In the genomic region with DNA sequence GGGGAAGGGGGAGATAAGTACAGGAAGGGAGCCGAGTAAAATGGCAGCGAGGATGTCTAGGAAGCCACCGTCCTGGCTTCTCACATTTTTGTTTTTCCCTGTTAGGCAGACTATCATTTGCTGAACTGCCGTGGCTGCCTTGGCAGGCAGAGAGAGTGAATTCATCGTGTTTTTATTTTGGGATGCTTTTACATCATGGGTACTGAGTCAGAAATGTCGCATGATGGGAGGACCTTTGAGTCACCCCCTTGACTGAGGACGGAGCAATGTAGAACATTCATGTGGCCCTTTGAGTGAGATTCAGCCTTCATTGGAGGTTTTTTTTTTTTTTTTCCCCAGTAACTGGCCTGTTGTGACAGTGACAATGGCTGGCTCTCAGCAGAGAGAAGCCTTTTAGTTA, we compare ENCODE assay signal across 34 mouse cellular contexts.
DNase-seq lines count a peak whose midpoint lies in the region; ATAC-seq and TF ChIP-seq lines count a peak whose summit lies in the region.
"Had no signal": no experiment of that assay in that cellular context is flagged by ENCODE, and none has a peak within 500 bp of the region (broad histone marks: within the 10 kb centered on the region; RNA-seq: fewer than 3 reads in every experiment).

No protein-coding gene starts in this region.

- H3K27me3 ChIP-seq in heart, adult 2 months (ENCODE audit: control insufficient read depth, insufficient read depth, low read length): no peaks in the 10 kb centered on the region
- no peaks in the 10 kb centered on the region for H3K27me3 ChIP-seq in midbrain, embryonic 15.5 days (replicated peaks)
- H3K27me3 ChIP-seq: embryonic facial prominence, embryonic 13.5 days; heart, embryonic 12.5 days; kidney, embryonic 15.5 days; limb, embryonic 15.5 days; liver, embryonic 13.5 days; megakaryocyte, embryonic 14.5 days; neural tube, embryonic 13.5 days had no signal

- H3K4me2 ChIP-seq in midbrain, embryonic 15.5 days: no peak overlapping the region
- H3K4me2 ChIP-seq: embryonic facial prominence, embryonic 13.5 days; heart, embryonic 12.5 days; hindbrain, embryonic 14.5 days; kidney, embryonic 15.5 days; limb, embryonic 15.5 days; liver, embryonic 13.5 days; midbrain, embryonic 12.5 days; neural tube, embryonic 13.5 days had no signal

- TF ChIP-seq EP300 in heart, adult 2 months (IDR thresholded peaks at IDR 0.05; ENCODE audit: insufficient read depth, low read depth, low read length): no peak

- no peaks in the 10 kb centered on the region; the same call in 1 of the 2 replicates for H3K4me1 ChIP-seq in heart, adult 2 months (ENCODE audit: control insufficient read depth, insufficient read depth, low read length)
- no peaks in the 10 kb centered on the region for H3K4me1 ChIP-seq in midbrain, embryonic 15.5 days
- H3K4me1 ChIP-seq: liver, embryonic 13.5 days had no signal

- H3K27ac ChIP-seq in heart, adult 2 months: no peak overlapping the region
- no peak overlapping the region for H3K27ac ChIP-seq in midbrain, embryonic 15.5 days
- H3K27ac ChIP-seq: embryonic facial prominence, embryonic 13.5 days; forebrain, embryonic 10.5 days; hindbrain, embryonic 14.5 days; kidney, embryonic 15.5 days; limb, embryonic 10.5 days; limb, embryonic 15.5 days; liver, embryonic 13.5 days; midbrain, embryonic 12.5 days; neural tube, embryonic 13.5 days had no signal

- no peak overlapping the region for H3K9ac ChIP-seq in heart, adult 2 months (ENCODE audit: low read depth, low read length)
- no peak overlapping the region for H3K9ac ChIP-seq in midbrain, embryonic 15.5 days
- H3K9ac ChIP-seq: embryonic facial prominence, embryonic 13.5 days; heart, embryonic 12.5 days; hindbrain, embryonic 14.5 days; kidney, embryonic 15.5 days; limb, embryonic 15.5 days; liver, embryonic 13.5 days; midbrain, embryonic 12.5 days; neural tube, embryonic 13.5 days had no signal

- TF ChIP-seq POLR2A in heart, adult 2 months (IDR thresholded peaks at IDR 0.05; ENCODE audit: insufficient read depth, low read depth, low read length): no peak

- ATAC-seq in midbrain, embryonic 15.5 days (replicated peaks): no peak
- ATAC-seq: forebrain, embryonic 16.5 days; intestine, postnatal 0 days; lung, postnatal 0 days had no signal

- intact Hi-C loops in heart, adult 2 months (cut with DNase I): no loop called here

- no peak overlapping the region for H3K4me3 ChIP-seq in heart, adult 2 months
- H3K4me3 ChIP-seq in midbrain, embryonic 15.5 days: no peak overlapping the region
- H3K4me3 ChIP-seq: embryonic facial prominence, embryonic 13.5 days; forebrain, embryonic 10.5 days; heart, embryonic 12.5 days; kidney, embryonic 15.5 days; limb, embryonic 10.5 days; limb, embryonic 15.5 days; liver, embryonic 13.5 days; megakaryocyte, embryonic 14.5 days; midbrain, embryonic 12.5 days; neural tube, embryonic 13.5 days had no signal

- 55% methylated on average over 7 of the region's 7 CpGs for whole genome bisulfite sequencing in heart, adult 2 months
- WGBS in midbrain, embryonic 15.5 days: 75% methylated on average over 7 of the region's 7 CpGs

- no peak for TF ChIP-seq CTCF in heart, adult 2 months (IDR thresholded peaks at IDR 0.05)

- no peaks in the 10 kb centered on the region for H3K9me3 ChIP-seq in midbrain, embryonic 15.5 days
- H3K9me3 ChIP-seq: embryonic facial prominence, embryonic 13.5 days; forebrain, embryonic 10.5 days; heart, embryonic 12.5 days; kidney, embryonic 15.5 days; limb, embryonic 10.5 days; limb, embryonic 15.5 days; liver, embryonic 13.5 days; megakaryocyte, embryonic 14.5 days; midbrain, embryonic 12.5 days; neural tube, embryonic 13.5 days had no signal

- H3K79me2 ChIP-seq in heart, adult 2 months (replicated peaks; ENCODE audit: control insufficient read depth, insufficient read depth, low read length): no peaks in the 10 kb centered on the region

- no peaks in the 10 kb centered on the region for H3K36me3 ChIP-seq in heart, adult 2 months (ENCODE audit: control insufficient read depth, insufficient read depth, low read length)
- no peaks in the 10 kb centered on the region for H3K36me3 ChIP-seq in midbrain, embryonic 15.5 days (replicated peaks)
- H3K36me3 ChIP-seq: embryonic facial prominence, embryonic 13.5 days; forebrain, embryonic 10.5 days; G1E; heart, embryonic 12.5 days; kidney, embryonic 15.5 days; limb, embryonic 10.5 days; limb, embryonic 15.5 days; liver, embryonic 13.5 days; midbrain, embryonic 12.5 days; neural tube, embryonic 13.5 days had no signal

- DNase-seq in heart, adult 11 months: peak; percentile 88
- DNase-seq in heart, adult 2 months: no peak
- DNase-seq in 3T3-L1 (ENCODE audit: low read depth, low spot score): peak; percentile 89
- DNase-seq in NIH3T3 (ENCODE audit: low read depth): peak; percentile 76
- DNase-seq in adrenal gland, postnatal 25 days: peak; percentile 22
- DNase-seq in spleen, adult 12 weeks (ENCODE audit: low spot score): no peak
- DNase-seq: cerebellum, adult 18-20 months; cerebellum, postnatal 10 days; gastrocnemius, postnatal 25 days; heart, adult 18-20 months; heart, postnatal 4 days; kidney, postnatal 25 days; liver, embryonic 13.5 days; lung, adult 18-20 months; lung, postnatal 4 days; right cerebral cortex, postnatal 25 days; spleen, adult 18-20 months; thymus, adult 2 months; thymus, postnatal 4 days had no signal

Comparison
In these comparisons a context has a peak if more than half of its experiments do, and no peak if none do; other contexts are left out.
1. DNase-seq: peak in heart, adult 11 months (single experiment), 3T3-L1 (single experiment), NIH3T3 (single experiment) and adrenal gland, postnatal 25 days (single experiment); none in heart, adult 2 months (0 of 2) and spleen, adult 12 weeks (single experiment).